Mouse (Mus musculus): ENCODE measurements around the gene Ugt1a2.

DNA sequence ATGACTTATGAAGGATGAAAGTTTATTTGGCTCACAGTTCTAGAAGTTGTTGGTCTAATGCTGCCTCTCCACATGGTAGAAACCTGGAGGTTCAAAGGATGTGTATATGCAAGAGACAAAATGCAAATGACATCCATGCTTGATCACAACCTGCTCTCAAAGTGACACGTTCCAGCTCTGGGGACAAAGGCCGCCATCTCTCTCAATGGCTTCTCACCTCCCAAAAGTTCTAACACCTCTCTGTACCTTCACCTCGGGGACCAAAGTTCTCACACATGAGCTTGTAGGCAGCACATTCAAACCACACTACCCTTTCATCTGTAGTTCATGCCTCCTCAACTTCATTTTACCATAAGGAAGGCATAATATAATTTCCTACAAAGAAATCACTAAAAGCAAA lies 17.2 kb downstream of the Ugt1a2 start:
- TF ChIP-seq CTCF (IDR thresholded peaks at IDR 0.05) (no peak), POLR2A (IDR thresholded peaks at IDR 0.05; ENCODE audit: insufficient read depth, low read depth, low read length) (no peak)

Measured in heart, adult 2 months (tissue).